Mouse (Mus musculus): ENCODE results near the gene Dtymk.

- TF ChIP-seq ZC3H11A (IDR thresholded peaks at IDR 0.05; ENCODE audit: borderline replicate concordance, low read depth, low read length) = no peak
- TF ChIP-seq CHD2 (IDR thresholded peaks at IDR 0.05; ENCODE audit: low read depth, low read length) = no peak
- TF ChIP-seq HCFC1 (IDR thresholded peaks at IDR 0.05; ENCODE audit: borderline replicate concordance, insufficient read depth, low read length) = no peak
- TF ChIP-seq MAFK (IDR thresholded peaks at IDR 0.05; ENCODE audit: insufficient read depth, low read depth, low read length) = no peak
- no peak for TF ChIP-seq ZNF384 (IDR thresholded peaks at IDR 0.05; ENCODE audit: low read depth, low read length)
Measured at GRCm38 (mm10) chr1:93824609-93825008, 22.9 kb upstream of the Dtymk start, which contains the start of gene D2hgdh.
